Mouse (Mus musculus) midbrain, embryonic 12.5 days (tissue): Measurements from ENCODE around the gene Cpxm2. TPM values are rescaled to one million over a fixed set of nuclear protein-coding genes. Genes with fewer than 3 reads are reported as not detected.

ENCODE experiments used
- ATAC-seq: fragments of 200-750 bp; cut with Nextera tagmentation; 2 replicates; pipeline ENCODE4 v1.8.0; 2017; ENCODE audit warnings: low read depth, moderate TSS enrichment, moderate library complexity; ENCODE audit not compliant: low FRiP score
- H3K27ac ChIP-seq: fragments of 300-500 bp; sonication (generic); replicated peaks from 2 replicates; pipeline ENCODE4 v1.5.1; 2016; ENCODE audit warnings: mild to moderate bottlenecking
- H3K27me3 ChIP-seq: fragments of 300-500 bp; sonication (generic); 2 replicates; pipeline ENCODE4 v1.6.1; 2016; ENCODE audit warnings: mild to moderate bottlenecking
- H3K36me3 ChIP-seq: fragments of 300-500 bp; sonication (generic); 2 replicates; pipeline ENCODE4 v1.6.1; 2016
- H3K4me1 ChIP-seq: fragments of 300-500 bp; sonication (generic); 2 replicates; pipeline ENCODE4 v1.6.1; 2016
- H3K4me2 ChIP-seq: fragments of 300-500 bp; sonication (generic); replicated peaks from 2 replicates; pipeline ENCODE4 v1.6.1; 2016; ENCODE audit warnings: mild to moderate bottlenecking, moderate library complexity
- H3K4me3 ChIP-seq: fragments of 300-500 bp; sonication (generic); 2 replicates; pipeline ENCODE4 v1.5.1; 2016; ENCODE audit warnings: mild to moderate bottlenecking
- H3K9ac ChIP-seq: fragments of 300-500 bp; sonication (generic); replicated peaks from 2 replicates; pipeline ENCODE4 v1.6.1; 2016; ENCODE audit warnings: mild to moderate bottlenecking, moderate library complexity
- H3K9me3 ChIP-seq: fragments of 300-500 bp; sonication (generic); 2 replicates; pipeline ENCODE4 v1.6.1; 2016; ENCODE audit warnings: mild to moderate bottlenecking
- WGBS: fragments of 180-500 bp; shearing (Covaris S2); methylation state at CpG from one replicate; pipeline ENCODE4 v1.1.7; 2016; 5-methylcytosine and 5-hydroxymethylcytosine counted together
- polyA plus RNA-seq: library from polyadenylated mRNA; unstranded; fragments of >200 nt; fragmentation: Nextera tagmentation; extraction: Ambion mirVana; gene quantifications from 2 replicates; pipeline ENCODE4 v1.2.1, GENCODE M21; 2016

Gene Cpxm2
- polyA plus RNA-seq, 1 experiment from 2014 or later = 4.3 TPM

- Histone ChIP-seq H3K4me3 (no peak overlapping the region), H3K36me3 (no peaks in the 10 kb centered on the region), H3K4me1 (peaks cover 10% of the 10 kb centered on the region; the same call in 1 of the 2 replicates), H3K4me2 (no peak overlapping the region), H3K9ac (no peak overlapping the region), H3K27me3 (no peaks in the 10 kb centered on the region), H3K9me3 (no peaks in the 10 kb centered on the region), H3K27ac (no peak overlapping the region)
- 83% methylated on average over 5 of the region's 5 CpGs for WGBS
- ATAC-seq = no peak
Observed at GRCm38 (mm10) chr7:132174787-132175186, 20.2 kb upstream of the Cpxm2 start.

- WGBS = 83% methylated on average over 2 of the region's 2 CpGs
- no peak overlapping the region for H3K27ac ChIP-seq
- no peak overlapping the region for H3K4me2 ChIP-seq
- H3K9me3 ChIP-seq = no peaks in the 10 kb centered on the region
- no peak overlapping the region for H3K4me3 ChIP-seq
- peaks cover 10% of the 10 kb centered on the region; the same call in 1 of the 2 replicates for H3K4me1 ChIP-seq
- no peak overlapping the region for H3K9ac ChIP-seq
- no peaks in the 10 kb centered on the region for H3K36me3 ChIP-seq
- no peak for ATAC-seq
- H3K27me3 ChIP-seq = no peaks in the 10 kb centered on the region
Observed at GRCm38 (mm10) chr7:132174296-132174695, 19.8 kb upstream of the Cpxm2 start.

GRCm38 (mm10) chr7:132172220-132172619 lies 17.7 kb upstream of the Cpxm2 start:
- 0 out of 2 replicates have a peak, but pooled peaks cover 5% of the 10 kb centered on the region for H3K27me3 ChIP-seq
- peaks cover 11% of the 10 kb centered on the region for H3K4me1 ChIP-seq
- H3K36me3 ChIP-seq = no peaks in the 10 kb centered on the region
- H3K9ac ChIP-seq = no peak overlapping the region
- H3K27ac ChIP-seq = peak overlapping the region; percentile 36; the same call in 1 of the 2 replicates
- no peak for ATAC-seq
- H3K9me3 ChIP-seq = no peaks in the 10 kb centered on the region
- H3K4me2 ChIP-seq = no peak overlapping the region
- H3K4me3 ChIP-seq = no peak overlapping the region
- WGBS = 69% methylated on average over 5 of the region's 5 CpGs

- Histone ChIP-seq H3K27ac (no peak overlapping the region), H3K36me3 (no peaks in the 10 kb centered on the region), H3K4me1 (peaks cover 16% of the 10 kb centered on the region), H3K4me3 (no peak overlapping the region), H3K9me3 (no peaks in the 10 kb centered on the region), H3K4me2 (no peak overlapping the region), H3K9ac (no peak overlapping the region), H3K27me3 (0 out of 2 replicates have a peak, but pooled peaks cover 5% of the 10 kb centered on the region)
- no peak for ATAC-seq
- WGBS = 89% methylated on average over 5 of the region's 5 CpGs
Observed at GRCm38 (mm10) chr7:132171716-132172115, 17.2 kb upstream of the Cpxm2 start.

- Histone ChIP-seq H3K36me3 (no peaks in the 10 kb centered on the region), H3K27ac (0 out of 2 replicates have a peak overlapping the region, but pooled peaks have one; percentile 46), H3K27me3 (0 out of 2 replicates have a peak, but pooled peaks cover 5% of the 10 kb centered on the region), H3K9ac (no peak overlapping the region), H3K4me2 (no peak overlapping the region), H3K9me3 (no peaks in the 10 kb centered on the region), H3K4me1 (peaks cover 17% of the 10 kb centered on the region), H3K4me3 (no peak overlapping the region)
- 54% methylated on average over 7 of the region's 7 CpGs for WGBS
- no peak for ATAC-seq
Observed at GRCm38 (mm10) chr7:132169419-132170169, 15.1 kb upstream of the Cpxm2 start.

GRCm38 (mm10) chr7:132167239-132167638 lies 12.7 kb upstream of the Cpxm2 start:
- Histone ChIP-seq H3K36me3 (no peaks in the 10 kb centered on the region), H3K4me2 (no peak overlapping the region), H3K27ac (no peak overlapping the region), H3K4me3 (no peak overlapping the region), H3K9me3 (no peaks in the 10 kb centered on the region), H3K4me1 (peaks cover 10% of the 10 kb centered on the region), H3K27me3 (0 out of 2 replicates have a peak, but pooled peaks cover 5% of the 10 kb centered on the region), H3K9ac (no peak overlapping the region)
- 77% methylated on average over 4 of the region's 4 CpGs for WGBS
- ATAC-seq = no peak

- H3K4me2 ChIP-seq = no peak overlapping the region
- no peaks in the 10 kb centered on the region for H3K9me3 ChIP-seq
- peaks cover 14% of the 10 kb centered on the region; the same call in 1 of the 2 replicates for H3K4me1 ChIP-seq
- ATAC-seq = no peak
- 85% methylated on average over 3 of the region's 3 CpGs for WGBS
- no peaks in the 10 kb centered on the region for H3K27me3 ChIP-seq
- H3K4me3 ChIP-seq = no peak overlapping the region
- no peak overlapping the region for H3K27ac ChIP-seq
- H3K36me3 ChIP-seq = no peaks in the 10 kb centered on the region
- no peak overlapping the region for H3K9ac ChIP-seq
Observed at GRCm38 (mm10) chr7:132162254-132162653, 7.7 kb upstream of the Cpxm2 start.

- ATAC-seq = no peak
- Histone ChIP-seq H3K36me3 (no peaks in the 10 kb centered on the region), H3K27me3 (peaks cover 28% of the 10 kb centered on the region), H3K4me3 (no peak overlapping the region), H3K9me3 (no peaks in the 10 kb centered on the region), H3K9ac (no peak overlapping the region), H3K27ac (no peak overlapping the region), H3K4me2 (no peak overlapping the region), H3K4me1 (peaks cover 23% of the 10 kb centered on the region)
- WGBS = 74% methylated on average over 9 of the region's 9 CpGs
Observed at GRCm38 (mm10) chr7:132158321-132159025, 3.9 kb upstream of the Cpxm2 start.

GRCm38 (mm10) chr7:132153725-132154147 lies 803 bp downstream of the Cpxm2 start:
- Histone ChIP-seq H3K4me2 (peak overlapping the region; percentile 69; the same call in 1 of the 2 replicates), H3K9me3 (no peaks in the 10 kb centered on the region), H3K27me3 (peaks cover 38% of the 10 kb centered on the region), H3K4me3 (no peak overlapping the region), H3K4me1 (peaks cover 23% of the 10 kb centered on the region), H3K9ac (no peak overlapping the region), H3K27ac (no peak overlapping the region), H3K36me3 (no peaks in the 10 kb centered on the region)
- no peak for ATAC-seq
- WGBS = 22% methylated on average over 6 of the region's 6 CpGs

- H3K36me3 ChIP-seq = no peaks in the 10 kb centered on the region
- WGBS = 82% methylated on average over 15 of the region's 15 CpGs
- H3K9me3 ChIP-seq = no peaks in the 10 kb centered on the region
- no peak overlapping the region for H3K9ac ChIP-seq
- H3K27me3 ChIP-seq = no peaks in the 10 kb centered on the region; the same call in 1 of the 2 replicates
- no peak overlapping the region for H3K27ac ChIP-seq
- no peak overlapping the region for H3K4me3 ChIP-seq
- no peak for ATAC-seq
- no peaks in the 10 kb centered on the region for H3K4me1 ChIP-seq
- H3K4me2 ChIP-seq = no peak overlapping the region
Observed at GRCm38 (mm10) chr7:132145227-132145800, 9.2 kb downstream of the Cpxm2 start.

- Histone ChIP-seq H3K9ac (no peak overlapping the region), H3K9me3 (0 out of 2 replicates have a peak, but pooled peaks cover under 1% of the 10 kb centered on the region), H3K4me3 (no peak overlapping the region), H3K27ac (no peak overlapping the region), H3K4me1 (no peaks in the 10 kb centered on the region), H3K36me3 (no peaks in the 10 kb centered on the region), H3K27me3 (no peaks in the 10 kb centered on the region), H3K4me2 (no peak overlapping the region)
- WGBS = 75% methylated on average over 6 of the region's 6 CpGs
- no peak for ATAC-seq
Observed at GRCm38 (mm10) chr7:132128687-132129086, 25.9 kb downstream of the Cpxm2 start.

GRCm38 (mm10) chr7:132124948-132125347 lies 29.6 kb downstream of the Cpxm2 start:
- no peak overlapping the region for H3K4me3 ChIP-seq
- no peak overlapping the region for H3K4me2 ChIP-seq
- WGBS = 85% methylated on average over 7 of the region's 7 CpGs
- H3K4me1 ChIP-seq = no peaks in the 10 kb centered on the region
- H3K9ac ChIP-seq = no peak overlapping the region
- H3K36me3 ChIP-seq = no peaks in the 10 kb centered on the region
- H3K27me3 ChIP-seq = no peaks in the 10 kb centered on the region
- no peak for ATAC-seq
- no peak overlapping the region for H3K27ac ChIP-seq
- H3K9me3 ChIP-seq = no peaks in the 10 kb centered on the region
